Mouse (Mus musculus): ENCODE results near the gene Olfr1018. TPM values are rescaled to one million over a fixed set of nuclear protein-coding genes. Genes with fewer than 3 reads are reported as not detected.

The Olfr1018 gene
- polyA plus RNA-seq, 1 experiment from 2014 or later = not detected

Other genes with a start within 250 kb of the Olfr1018 start
- not detected in 2 replicates for gene Olfr996, start 239.3 kb upstream of the Olfr1018 start, polyA plus RNA-seq (2014; fragmentation: Nextera tagmentation; extraction: Ambion mirVana)
- not detected in 2 replicates for gene Olfr998, start 229.5 kb upstream of the Olfr1018 start, polyA plus RNA-seq (2014; fragmentation: Nextera tagmentation; extraction: Ambion mirVana)
- gene Olfr1000, start 206.6 kb upstream of the Olfr1018 start, polyA plus RNA-seq (2014; fragmentation: Nextera tagmentation; extraction: Ambion mirVana) = not detected in 2 replicates
- gene Olfr1002, start 167.8 kb upstream of the Olfr1018 start, polyA plus RNA-seq (2014; fragmentation: Nextera tagmentation; extraction: Ambion mirVana) = not detected in 2 replicates
- not detected in 2 replicates for gene Olfr154, start 154.0 kb upstream of the Olfr1018 start, polyA plus RNA-seq (2014; fragmentation: Nextera tagmentation; extraction: Ambion mirVana)
- gene Olfr1006, start 139.7 kb upstream of the Olfr1018 start, polyA plus RNA-seq (2014; fragmentation: Nextera tagmentation; extraction: Ambion mirVana) = not detected in 2 replicates
- gene Olfr1008, start 129.0 kb upstream of the Olfr1018 start, polyA plus RNA-seq (2014; fragmentation: Nextera tagmentation; extraction: Ambion mirVana) = not detected in 2 replicates
- gene Olfr1009, start 103.1 kb upstream of the Olfr1018 start, polyA plus RNA-seq (2014; fragmentation: Nextera tagmentation; extraction: Ambion mirVana) = not detected in 2 replicates
- not detected in 2 replicates for gene Olfr1012, start 55.7 kb upstream of the Olfr1018 start, polyA plus RNA-seq (2014; fragmentation: Nextera tagmentation; extraction: Ambion mirVana)
- gene Olfr1013, start 51.4 kb upstream of the Olfr1018 start, polyA plus RNA-seq (2014; fragmentation: Nextera tagmentation; extraction: Ambion mirVana) = not detected in 2 replicates
- not detected in 2 replicates for gene Olfr1014, start 45.8 kb upstream of the Olfr1018 start, polyA plus RNA-seq (2014; fragmentation: Nextera tagmentation; extraction: Ambion mirVana)
- not detected in 2 replicates for gene Olfr1015, start 36.5 kb upstream of the Olfr1018 start, polyA plus RNA-seq (2014; fragmentation: Nextera tagmentation; extraction: Ambion mirVana)
- gene Olfr1016, start 15.9 kb upstream of the Olfr1018 start, polyA plus RNA-seq (2014; fragmentation: Nextera tagmentation; extraction: Ambion mirVana) = not detected in 2 replicates
- gene Olfr1019, start 27.0 kb downstream of the Olfr1018 start, polyA plus RNA-seq (2014; fragmentation: Nextera tagmentation; extraction: Ambion mirVana) = not detected in 2 replicates
- gene Olfr1020, start 28.6 kb downstream of the Olfr1018 start, polyA plus RNA-seq (2014; fragmentation: Nextera tagmentation; extraction: Ambion mirVana) = not detected in 2 replicates
- not detected in 2 replicates for gene Olfr1022, start 50.1 kb downstream of the Olfr1018 start, polyA plus RNA-seq (2014; fragmentation: Nextera tagmentation; extraction: Ambion mirVana)
- not detected in 2 replicates for gene Olfr1023, start 67.2 kb downstream of the Olfr1018 start, polyA plus RNA-seq (2014; fragmentation: Nextera tagmentation; extraction: Ambion mirVana)
- not detected in 2 replicates for gene Olfr1024, start 86.6 kb downstream of the Olfr1018 start, polyA plus RNA-seq (2014; fragmentation: Nextera tagmentation; extraction: Ambion mirVana)
- gene Olfr1025-ps1, start 96.7 kb downstream of the Olfr1018 start, polyA plus RNA-seq (2014; fragmentation: Nextera tagmentation; extraction: Ambion mirVana) = not detected in 2 replicates
- gene Olfr1026, start 103.1 kb downstream of the Olfr1018 start, polyA plus RNA-seq (2014; fragmentation: Nextera tagmentation; extraction: Ambion mirVana) = not detected in 2 replicates
- not detected in 2 replicates for gene Olfr1028, start 132.0 kb downstream of the Olfr1018 start, polyA plus RNA-seq (2014; fragmentation: Nextera tagmentation; extraction: Ambion mirVana)
- gene Olfr1029, start 155.4 kb downstream of the Olfr1018 start, polyA plus RNA-seq (2014; fragmentation: Nextera tagmentation; extraction: Ambion mirVana) = not detected in 2 replicates
- gene Olfr1030, start 160.8 kb downstream of the Olfr1018 start, polyA plus RNA-seq (2014; fragmentation: Nextera tagmentation; extraction: Ambion mirVana) = not detected in 2 replicates
- not detected in 2 replicates for gene Olfr1031, start 171.8 kb downstream of the Olfr1018 start, polyA plus RNA-seq (2014; fragmentation: Nextera tagmentation; extraction: Ambion mirVana)
- gene Olfr1032, start 187.1 kb downstream of the Olfr1018 start, polyA plus RNA-seq (2014; fragmentation: Nextera tagmentation; extraction: Ambion mirVana) = not detected in 2 replicates
- gene Olfr1033, start 202.2 kb downstream of the Olfr1018 start, polyA plus RNA-seq (2014; fragmentation: Nextera tagmentation; extraction: Ambion mirVana) = not detected in 2 replicates
- not detected in 2 replicates for gene Olfr1034, start 227.4 kb downstream of the Olfr1018 start, polyA plus RNA-seq (2014; fragmentation: Nextera tagmentation; extraction: Ambion mirVana)

Data from midbrain, embryonic 11.5 days (tissue).